Mouse (Mus musculus) intestine, embryonic 15.5 days (tissue): Measurements from ENCODE around the gene Pafah1b2. TPM values are rescaled to one million over a fixed set of nuclear protein-coding genes. Genes with fewer than 3 reads are reported as not detected.

Experiments
- ATAC-seq: fragments of 200-750 bp; cut with Nextera tagmentation; 2 replicates; pipeline ENCODE4 v1.8.0; 2017; ENCODE audit warnings: moderate TSS enrichment, moderate library complexity
- H3K27ac ChIP-seq: fragments of 300-500 bp; sonication (generic); 2 replicates; pipeline ENCODE4 v1.5.1; 2015; ENCODE audit warnings: mild to moderate bottlenecking, inconsistent platforms
- H3K27me3 ChIP-seq: fragments of 300-500 bp; sonication (generic); replicated peaks from 2 replicates; pipeline ENCODE4 v1.6.1; 2015; ENCODE audit warnings: inconsistent platforms
- H3K36me3 ChIP-seq: fragments of 300-500 bp; sonication (generic); 2 replicates; pipeline ENCODE4 v1.6.1; 2015; ENCODE audit warnings: inconsistent platforms
- H3K4me1 ChIP-seq: fragments of 300-500 bp; sonication (generic); replicated peaks from 2 replicates; pipeline ENCODE4 v1.6.1; 2015; ENCODE audit warnings: inconsistent platforms
- H3K4me2 ChIP-seq: fragments of 300-500 bp; sonication (generic); replicated peaks from 2 replicates; pipeline ENCODE4 v1.6.1; 2015; ENCODE audit warnings: mild to moderate bottlenecking, inconsistent platforms
- H3K4me3 ChIP-seq: fragments of 300-500 bp; sonication (generic); replicated peaks from 2 replicates; pipeline ENCODE4 v1.5.1; 2015; ENCODE audit warnings: inconsistent platforms
- H3K9ac ChIP-seq: fragments of 300-500 bp; sonication (generic); 2 replicates; pipeline ENCODE4 v1.6.1; 2015; ENCODE audit warnings: inconsistent platforms
- H3K9me3 ChIP-seq: fragments of 300-500 bp; sonication (generic); 2 replicates; pipeline ENCODE4 v1.6.1; 2016; ENCODE audit warnings: inconsistent platforms
- WGBS: fragments of 180-500 bp; shearing (Covaris S2); methylation state at CpG from one replicate; pipeline ENCODE4 v1.1.7; 2015; 5-methylcytosine and 5-hydroxymethylcytosine counted together
- polyA plus RNA-seq: library from polyadenylated mRNA; unstranded; fragments of >200 nt; fragmentation: Nextera tagmentation; extraction: Ambion mirVana; gene quantifications from 2 replicates; pipeline ENCODE4 v1.2.1, GENCODE M21; 2015

The Pafah1b2 gene
- polyA plus RNA-seq, 1 experiment from 2014 or later: 137 TPM

- Histone ChIP-seq H3K36me3 (no peaks in the 10 kb centered on the region), H3K9ac (no peak overlapping the region), H3K27ac (no peak overlapping the region), H3K4me2 (no peak overlapping the region), H3K27me3 (no peaks in the 10 kb centered on the region), H3K4me1 (0 out of 2 replicates have a peak, but pooled peaks cover 2% of the 10 kb centered on the region), H3K4me3 (no peak overlapping the region), H3K9me3 (no peaks in the 10 kb centered on the region)
- 6% methylated on average over 7 of the region's 7 CpGs for WGBS
- peak; percentile 28; the same call in 1 of the 2 replicates for ATAC-seq
Measured at GRCm38 (mm10) chr9:46003729-46004128, 8.8 kb downstream of the Pafah1b2 start.

DNA sequence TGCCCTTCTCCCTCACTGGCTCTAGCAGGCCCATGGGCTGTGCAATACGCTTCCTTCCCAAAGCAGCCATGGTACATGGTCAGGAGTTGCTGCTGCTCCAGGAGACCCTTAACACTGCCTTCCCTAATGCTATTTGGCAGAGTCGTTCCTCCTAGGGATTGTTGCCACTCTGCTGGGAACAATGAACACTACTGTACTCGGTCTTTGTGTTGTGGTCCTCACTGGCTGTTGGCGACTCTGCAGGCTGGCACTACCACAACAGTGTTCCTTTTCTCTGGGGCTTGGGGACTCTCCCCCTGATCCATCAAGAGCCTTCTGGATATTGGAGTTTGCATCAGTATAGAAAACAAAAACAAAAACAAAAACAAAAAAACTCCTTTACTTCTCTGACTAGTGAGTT lies 13.5 kb downstream of the Pafah1b2 start:
- WGBS: 75% methylated on average over 4 of the region's 4 CpGs
- no peak for ATAC-seq
- H3K9ac ChIP-seq: no peak overlapping the region
- 0 out of 2 replicates have a peak, but pooled peaks cover 2% of the 10 kb centered on the region for H3K4me1 ChIP-seq
- H3K4me3 ChIP-seq: no peak overlapping the region
- no peaks in the 10 kb centered on the region for H3K27me3 ChIP-seq
- no peaks in the 10 kb centered on the region for H3K36me3 ChIP-seq
- H3K9me3 ChIP-seq: no peaks in the 10 kb centered on the region
- H3K4me2 ChIP-seq: no peak overlapping the region
- H3K27ac ChIP-seq: no peak overlapping the region

DNA sequence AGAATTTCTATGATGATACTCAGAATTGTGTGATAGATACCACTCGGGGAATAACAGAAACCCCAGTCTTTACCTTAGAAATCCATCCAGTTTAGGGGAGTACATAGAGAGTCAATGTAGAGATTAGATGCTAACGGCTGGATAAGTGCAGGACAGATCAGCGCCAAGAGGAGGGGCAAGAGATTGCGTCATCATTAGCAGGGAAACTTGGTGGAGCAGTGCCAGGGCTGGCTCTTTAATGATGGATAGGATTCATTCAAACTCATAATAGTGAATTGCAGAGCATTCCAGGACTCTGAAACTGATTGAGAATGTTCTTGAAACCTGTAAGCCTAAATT lies 27.3 kb downstream of the Pafah1b2 start:
- peak overlapping the region; percentile 93 for H3K27ac ChIP-seq
- peak overlapping the region; percentile 97 for H3K4me3 ChIP-seq
- peak; percentile 78 for ATAC-seq
- H3K27me3 ChIP-seq: no peaks in the 10 kb centered on the region
- 0% methylated on average over 4 of the region's 4 CpGs for WGBS
- H3K4me2 ChIP-seq: peak overlapping the region; percentile 83
- H3K9ac ChIP-seq: peak overlapping the region; percentile 96
- no peaks in the 10 kb centered on the region for H3K9me3 ChIP-seq
- H3K36me3 ChIP-seq: 0 out of 2 replicates have a peak, but pooled peaks cover 3% of the 10 kb centered on the region
- peaks cover 15% of the 10 kb centered on the region for H3K4me1 ChIP-seq

DNA sequence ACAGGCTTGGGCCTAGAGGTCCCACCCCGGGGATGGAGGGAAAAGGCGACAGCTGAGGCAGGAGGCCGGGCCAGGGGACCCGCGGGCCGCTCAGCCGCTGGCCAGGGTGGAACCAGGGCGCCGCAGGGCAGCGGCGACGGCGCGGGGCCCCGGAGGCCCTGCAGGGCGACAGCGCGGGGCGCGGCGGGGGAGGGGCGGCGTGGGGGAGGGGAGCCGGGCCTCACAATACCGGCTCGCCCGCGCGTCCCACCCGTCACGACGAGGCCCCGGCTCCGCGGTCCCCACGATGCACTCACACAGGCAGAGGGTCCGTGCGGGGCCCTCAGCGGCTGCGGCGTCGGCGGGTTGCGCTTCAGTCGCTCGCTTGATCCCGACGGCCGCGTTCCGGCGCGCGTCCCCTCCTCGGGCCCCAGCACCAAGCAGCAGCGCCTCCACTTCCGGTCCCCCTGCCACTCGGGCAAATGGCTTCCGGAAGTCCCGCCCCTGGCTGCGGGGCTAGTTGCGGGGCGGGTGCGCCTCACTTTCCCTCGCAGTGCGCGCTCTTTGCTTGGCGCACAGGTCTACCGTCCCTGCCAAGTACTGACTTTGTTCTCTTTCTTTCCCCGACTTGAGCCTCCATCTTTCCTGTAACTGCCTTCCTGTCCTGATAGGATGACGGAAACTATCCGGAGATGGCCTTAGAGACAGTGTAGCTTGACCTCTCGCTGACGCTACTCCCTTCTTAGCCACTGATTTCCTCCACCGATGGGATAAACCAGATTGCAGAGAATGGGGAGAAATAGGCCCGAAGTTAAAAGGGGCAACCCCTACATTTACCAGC lies 27.9 kb downstream of the Pafah1b2 start:
- peak overlapping the region; percentile 96 for H3K9ac ChIP-seq
- H3K9me3 ChIP-seq: no peaks in the 10 kb centered on the region
- peak overlapping the region; percentile 97 for H3K4me3 ChIP-seq
- under 1% methylated on average over 69 of the region's 76 CpGs for WGBS
- peak overlapping the region; percentile 83 for H3K4me2 ChIP-seq
- no peaks in the 10 kb centered on the region for H3K27me3 ChIP-seq
- H3K27ac ChIP-seq: peak overlapping the region; percentile 93
- peak; percentile 96 for ATAC-seq
- H3K4me1 ChIP-seq: peaks cover 15% of the 10 kb centered on the region
- H3K36me3 ChIP-seq: 0 out of 2 replicates have a peak, but pooled peaks cover 3% of the 10 kb centered on the region

DNA sequence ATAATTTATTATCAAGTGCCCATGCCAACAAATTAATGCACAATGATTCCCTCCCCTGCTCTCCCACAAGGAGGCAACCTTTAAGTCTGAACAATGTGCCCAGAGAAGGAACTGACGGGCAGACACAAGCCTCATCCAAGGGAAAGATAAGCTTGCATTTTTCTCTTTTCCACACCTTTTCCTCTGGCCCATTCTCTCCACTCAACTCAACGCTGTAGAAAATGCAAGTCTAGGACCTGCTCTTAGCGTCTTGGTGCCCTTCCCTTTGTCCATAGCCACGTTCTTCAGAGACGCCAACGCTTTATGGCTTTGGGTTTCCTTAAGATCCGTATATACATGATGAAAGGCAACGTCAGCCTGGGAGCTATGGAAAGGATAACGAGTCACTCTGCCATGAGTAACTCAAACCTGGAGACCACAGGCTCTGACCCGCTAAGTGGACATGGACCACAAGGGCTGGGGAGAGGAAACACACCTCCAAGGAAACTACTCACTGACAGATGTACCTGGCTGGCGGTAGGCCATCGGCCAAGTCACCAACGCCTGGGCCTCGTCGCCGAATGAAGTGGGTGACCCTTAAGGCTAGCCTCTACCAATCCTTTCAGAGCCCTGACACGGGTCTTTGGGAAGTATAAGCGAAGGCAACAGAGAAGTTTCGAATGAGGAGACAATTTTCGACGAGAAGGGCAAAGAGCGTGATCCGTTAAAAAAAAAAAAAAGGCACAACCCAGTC lies 28.6 kb downstream of the Pafah1b2 start:
- H3K9me3 ChIP-seq: no peaks in the 10 kb centered on the region
- H3K4me1 ChIP-seq: peaks cover 15% of the 10 kb centered on the region
- whole genome bisulfite sequencing: under 1% methylated on average over 23 of the region's 23 CpGs
- H3K27ac ChIP-seq: peak overlapping the region; percentile 93
- peak overlapping the region; percentile 83 for H3K4me2 ChIP-seq
- H3K9ac ChIP-seq: peak overlapping the region; percentile 96
- H3K4me3 ChIP-seq: peak overlapping the region; percentile 97
- peak; percentile 19 for ATAC-seq
- H3K36me3 ChIP-seq: 0 out of 2 replicates have a peak, but pooled peaks cover 3% of the 10 kb centered on the region
- H3K27me3 ChIP-seq: no peaks in the 10 kb centered on the region

- Histone ChIP-seq H3K9ac (no peak overlapping the region), H3K27ac (no peak overlapping the region), H3K27me3 (no peaks in the 10 kb centered on the region), H3K4me3 (no peak overlapping the region), H3K36me3 (0 out of 2 replicates have a peak, but pooled peaks cover 7% of the 10 kb centered on the region), H3K9me3 (no peaks in the 10 kb centered on the region), H3K4me1 (peaks cover 15% of the 10 kb centered on the region), H3K4me2 (no peak overlapping the region)
- ATAC-seq: no peak
Measured at GRCm38 (mm10) chr9:45981331-45981730, 31.2 kb downstream of the Pafah1b2 start.

GRCm38 (mm10) chr9:45980611-45981010 lies 31.9 kb downstream of the Pafah1b2 start:
- Histone ChIP-seq H3K9ac (no peak overlapping the region), H3K9me3 (no peaks in the 10 kb centered on the region), H3K27me3 (no peaks in the 10 kb centered on the region), H3K4me1 (peaks cover 15% of the 10 kb centered on the region), H3K27ac (no peak overlapping the region), H3K4me3 (no peak overlapping the region), H3K4me2 (no peak overlapping the region), H3K36me3 (0 out of 2 replicates have a peak, but pooled peaks cover 9% of the 10 kb centered on the region)
- no peak for ATAC-seq
- WGBS: 70% methylated on average over 1 of the region's 1 CpGs

GRCm38 (mm10) chr9:45979778-45980177 lies 32.7 kb downstream of the Pafah1b2 start:
- Histone ChIP-seq H3K4me3 (no peak overlapping the region), H3K27me3 (no peaks in the 10 kb centered on the region), H3K9me3 (no peaks in the 10 kb centered on the region), H3K4me1 (peaks cover 15% of the 10 kb centered on the region), H3K9ac (no peak overlapping the region), H3K4me2 (no peak overlapping the region), H3K27ac (no peak overlapping the region), H3K36me3 (peaks cover 10% of the 10 kb centered on the region)
- WGBS: 93% methylated on average over 2 of the region's 2 CpGs
- ATAC-seq: no peak

- WGBS: 78% methylated on average over 2 of the region's 2 CpGs
- peaks cover 22% of the 10 kb centered on the region for H3K36me3 ChIP-seq
- ATAC-seq: no peak
Measured at GRCm38 (mm10) chr9:45976884-45977283, 35.6 kb downstream of the Pafah1b2 start.

GRCm38 (mm10) chr9:45963577-45963976 lies 48.9 kb downstream of the Pafah1b2 start:
- no peak overlapping the region for H3K4me3 ChIP-seq
- WGBS: 88% methylated on average over 6 of the region's 6 CpGs
- no peak overlapping the region for H3K27ac ChIP-seq
- no peaks in the 10 kb centered on the region for H3K9me3 ChIP-seq
- no peak overlapping the region for H3K9ac ChIP-seq
- no peak for ATAC-seq
- no peak overlapping the region for H3K4me2 ChIP-seq
- peaks cover 25% of the 10 kb centered on the region for H3K36me3 ChIP-seq
- H3K27me3 ChIP-seq: no peaks in the 10 kb centered on the region
- H3K4me1 ChIP-seq: no peaks in the 10 kb centered on the region

More at GRCm38 (mm10) chr9:45976884-45977283, 35.6 kb downstream of the Pafah1b2 start:
- Histone ChIP-seq H3K4me1 (0 out of 2 replicates have a peak, but pooled peaks cover 4% of the 10 kb centered on the region), H3K9me3 (no peaks in the 10 kb centered on the region), H3K4me3 (no peak overlapping the region), H3K9ac (no peak overlapping the region), H3K27me3 (no peaks in the 10 kb centered on the region), H3K27ac (no peak overlapping the region), H3K4me2 (no peak overlapping the region)

GRCm38 (mm10) chr9:45961855-45962254 lies 50.6 kb downstream of the Pafah1b2 start:
- no peak overlapping the region for H3K27ac ChIP-seq
- no peaks in the 10 kb centered on the region for H3K4me1 ChIP-seq
- ATAC-seq: no peak
- 72% methylated on average over 2 of the region's 2 CpGs for WGBS
- H3K4me2 ChIP-seq: no peak overlapping the region
- H3K9ac ChIP-seq: no peak overlapping the region
- H3K9me3 ChIP-seq: no peaks in the 10 kb centered on the region
- H3K4me3 ChIP-seq: no peak overlapping the region
- peaks cover 23% of the 10 kb centered on the region; the same call in 1 of the 2 replicates for H3K36me3 ChIP-seq
- no peaks in the 10 kb centered on the region for H3K27me3 ChIP-seq

DNA sequence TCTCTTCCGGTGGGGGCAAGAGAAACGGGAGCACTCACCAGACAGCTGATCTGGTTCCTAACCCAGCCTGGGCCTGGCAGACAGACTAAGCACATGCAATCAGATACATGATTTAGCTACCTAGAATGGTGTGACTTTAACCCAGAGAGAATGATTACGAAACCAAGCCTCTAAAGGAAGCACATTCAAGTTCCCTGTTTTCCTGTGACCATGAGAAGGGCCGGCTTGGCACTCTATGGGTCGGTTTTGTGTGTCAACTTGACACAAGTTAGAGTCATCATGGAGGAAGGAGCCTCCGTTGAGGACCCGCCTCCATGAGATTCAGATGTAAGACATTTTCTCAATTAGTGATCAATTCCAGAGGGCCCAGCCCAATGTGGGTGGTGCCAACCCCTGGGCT lies 52.8 kb downstream of the Pafah1b2 start:
- Histone ChIP-seq H3K9me3 (no peaks in the 10 kb centered on the region), H3K4me2 (no peak overlapping the region), H3K4me3 (no peak overlapping the region), H3K36me3 (0 out of 2 replicates have a peak, but pooled peaks cover 13% of the 10 kb centered on the region), H3K4me1 (peaks cover 5% of the 10 kb centered on the region; the same call in 1 of the 2 replicates), H3K9ac (no peak overlapping the region), H3K27me3 (no peaks in the 10 kb centered on the region), H3K27ac (no peak overlapping the region)
- 75% methylated on average over 7 of the region's 7 CpGs for WGBS
- ATAC-seq: no peak
